Mouse (Mus musculus): ENCODE results near the gene Capn15. TPM values are rescaled to one million over a fixed set of nuclear protein-coding genes. Genes with fewer than 3 reads are reported as not detected.

Gene Capn15
- total and polyA plus RNA-seq, 3 experiments: 3.2 to 41.6 (median 17.3) TPM

DNA sequence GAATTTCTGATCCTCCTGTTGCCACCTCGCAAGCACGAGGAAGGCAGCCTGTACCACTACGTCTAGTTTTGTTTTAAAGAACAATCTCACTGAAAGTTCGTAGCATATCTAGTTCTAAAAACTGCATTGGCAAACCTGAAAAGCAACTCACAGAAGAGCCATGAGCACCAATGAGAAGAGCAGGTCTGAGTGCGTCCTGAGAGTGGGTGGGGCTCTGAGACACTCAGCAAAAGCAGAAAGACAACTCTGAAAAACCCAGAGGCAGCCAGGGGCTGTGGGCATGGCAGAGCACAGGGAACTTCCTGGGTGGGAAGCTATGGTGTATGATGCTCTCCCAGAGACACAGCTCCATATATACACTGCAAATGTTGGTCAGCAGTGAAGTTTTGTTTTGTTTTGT lies 37.6 kb upstream of the Capn15 start:
- peaks cover 6% of the 10 kb centered on the region; the same call in 1 of the 2 replicates for H3K4me1 ChIP-seq (ENCODE audit: insufficient read depth, low read depth, low read length)
- H3K36me3 ChIP-seq (replicated peaks): peaks cover 21% of the 10 kb centered on the region
- no peak overlapping the region for H3K4me3 ChIP-seq (ENCODE audit: low read depth, low read length)
- TF ChIP-seq POLR2AphosphoS5 (IDR thresholded peaks at IDR 0.05; ENCODE audit: insufficient replicate concordance, low read depth, low read length) (no peak), CTCF (IDR thresholded peaks at IDR 0.05; ENCODE audit: low read depth, low read length) (no peak), GATA1 (IDR thresholded peaks at IDR 0.05; ENCODE audit: borderline replicate concordance, low read length) (no peak), TAL1 (conservative IDR thresholded peaks at IDR 0.05; ENCODE audit: low read depth, low read length) (no peak), GATA2 (IDR thresholded peaks at IDR 0.05; ENCODE audit: borderline replicate concordance, low read depth, low read length) (no peak)
- DNase-seq (ENCODE audit: low spot score): no peak
- no peak for ATAC-seq (ENCODE audit: extremely low read depth, insufficient number of reproducible peaks, low FRiP score, poor library complexity, severe bottlenecking)
- no peaks in the 10 kb centered on the region for H3K9me3 ChIP-seq (replicated peaks)
- H3K27me3 ChIP-seq (ENCODE audit: insufficient read depth, low read length): no peaks in the 10 kb centered on the region

DNA sequence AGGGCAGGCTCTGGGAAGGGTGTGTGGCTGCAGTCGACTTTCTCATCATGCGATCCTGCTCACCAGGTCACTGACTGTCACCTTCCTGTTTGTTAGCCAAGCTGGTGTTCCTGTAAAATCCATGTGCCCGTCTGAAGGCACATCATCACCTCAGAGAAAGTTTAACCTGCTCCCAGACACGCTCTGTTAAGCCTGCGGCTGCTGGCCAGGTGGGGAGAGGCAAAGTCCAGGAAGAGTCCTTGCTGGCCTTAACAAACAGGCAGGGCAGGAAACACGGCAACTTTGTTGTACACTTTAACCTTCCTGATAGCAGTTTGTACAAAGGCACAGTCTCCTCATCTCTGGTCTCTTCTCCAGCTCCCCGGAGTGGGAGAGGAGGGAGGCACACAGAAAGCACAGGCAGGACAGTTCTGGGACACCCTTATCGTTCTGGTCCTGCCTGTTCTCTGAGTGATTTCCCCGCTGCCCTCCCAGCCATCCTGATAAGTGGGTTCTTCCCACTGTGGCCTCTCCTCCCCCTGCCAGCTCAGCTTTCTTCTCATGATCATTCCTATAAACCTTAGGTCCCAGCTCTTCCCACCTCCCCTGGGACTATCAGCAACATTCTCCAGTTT lies 36.2 kb upstream of the Capn15 start:
- peaks cover 6% of the 10 kb centered on the region; the same call in 1 of the 2 replicates for H3K4me1 ChIP-seq (ENCODE audit: insufficient read depth, low read depth, low read length)
- H3K9me3 ChIP-seq (replicated peaks): no peaks in the 10 kb centered on the region
- ATAC-seq (ENCODE audit: extremely low read depth, insufficient number of reproducible peaks, low FRiP score, poor library complexity, severe bottlenecking): no peak
- DNase-seq (ENCODE audit: low spot score): no peak
- no peaks in the 10 kb centered on the region for H3K27me3 ChIP-seq (ENCODE audit: insufficient read depth, low read length)
- H3K4me3 ChIP-seq (ENCODE audit: low read depth, low read length): no peak overlapping the region
- TF ChIP-seq TAL1 (conservative IDR thresholded peaks at IDR 0.05; ENCODE audit: low read depth, low read length) (no peak), CTCF (IDR thresholded peaks at IDR 0.05; ENCODE audit: low read depth, low read length) (no peak), GATA2 (IDR thresholded peaks at IDR 0.05; ENCODE audit: borderline replicate concordance, low read depth, low read length) (no peak), POLR2AphosphoS5 (IDR thresholded peaks at IDR 0.05; ENCODE audit: insufficient replicate concordance, low read depth, low read length) (no peak), GATA1 (IDR thresholded peaks at IDR 0.05; ENCODE audit: borderline replicate concordance, low read length) (no peak)
- H3K36me3 ChIP-seq (replicated peaks): peaks cover 19% of the 10 kb centered on the region

- H3K4me1 ChIP-seq (ENCODE audit: insufficient read depth, low read depth, low read length): peaks cover 6% of the 10 kb centered on the region; the same call in 1 of the 2 replicates
- no peaks in the 10 kb centered on the region for H3K27me3 ChIP-seq (ENCODE audit: insufficient read depth, low read length)
- H3K9me3 ChIP-seq (replicated peaks): no peaks in the 10 kb centered on the region
- ATAC-seq (ENCODE audit: extremely low read depth, insufficient number of reproducible peaks, low FRiP score, poor library complexity, severe bottlenecking): no peak
- peaks cover 17% of the 10 kb centered on the region for H3K36me3 ChIP-seq (replicated peaks)
- DNase-seq (ENCODE audit: low spot score): no peak
- no peak for TF ChIP-seq POLR2AphosphoS5 (IDR thresholded peaks at IDR 0.05; ENCODE audit: insufficient replicate concordance, low read depth, low read length)
- no peak for TF ChIP-seq CTCF (IDR thresholded peaks at IDR 0.05; ENCODE audit: low read depth, low read length)
- TF ChIP-seq TAL1 (conservative IDR thresholded peaks at IDR 0.05; ENCODE audit: low read depth, low read length): no peak
- TF ChIP-seq GATA1 (IDR thresholded peaks at IDR 0.05; ENCODE audit: borderline replicate concordance, low read length): no peak
- TF ChIP-seq GATA2 (IDR thresholded peaks at IDR 0.05; ENCODE audit: borderline replicate concordance, low read depth, low read length): no peak
- no peak overlapping the region for H3K4me3 ChIP-seq (ENCODE audit: low read depth, low read length)
Observed at GRCm38 (mm10) chr17:26020848-26021347, 35.3 kb upstream of the Capn15 start.

- Histone ChIP-seq H3K27me3 (ENCODE audit: insufficient read depth, low read length) (no peaks in the 10 kb centered on the region), H3K4me3 (ENCODE audit: low read depth, low read length) (no peak overlapping the region), H3K4me1 (ENCODE audit: insufficient read depth, low read depth, low read length) (peaks cover 6% of the 10 kb centered on the region; the same call in 1 of the 2 replicates), H3K36me3 (replicated peaks) (peaks cover 16% of the 10 kb centered on the region), H3K9me3 (replicated peaks) (no peaks in the 10 kb centered on the region)
- no peak for ATAC-seq (ENCODE audit: extremely low read depth, insufficient number of reproducible peaks, low FRiP score, poor library complexity, severe bottlenecking)
- no peak for TF ChIP-seq POLR2AphosphoS5 (IDR thresholded peaks at IDR 0.05; ENCODE audit: insufficient replicate concordance, low read depth, low read length)
- TF ChIP-seq CTCF (IDR thresholded peaks at IDR 0.05; ENCODE audit: low read depth, low read length): no peak
- TF ChIP-seq GATA1 (IDR thresholded peaks at IDR 0.05; ENCODE audit: borderline replicate concordance, low read length): no peak
- no peak for TF ChIP-seq TAL1 (conservative IDR thresholded peaks at IDR 0.05; ENCODE audit: low read depth, low read length)
- no peak for TF ChIP-seq GATA2 (IDR thresholded peaks at IDR 0.05; ENCODE audit: borderline replicate concordance, low read depth, low read length)
- DNase-seq (ENCODE audit: low spot score): no peak
Observed at GRCm38 (mm10) chr17:26018388-26018787, 32.8 kb upstream of the Capn15 start.

DNA sequence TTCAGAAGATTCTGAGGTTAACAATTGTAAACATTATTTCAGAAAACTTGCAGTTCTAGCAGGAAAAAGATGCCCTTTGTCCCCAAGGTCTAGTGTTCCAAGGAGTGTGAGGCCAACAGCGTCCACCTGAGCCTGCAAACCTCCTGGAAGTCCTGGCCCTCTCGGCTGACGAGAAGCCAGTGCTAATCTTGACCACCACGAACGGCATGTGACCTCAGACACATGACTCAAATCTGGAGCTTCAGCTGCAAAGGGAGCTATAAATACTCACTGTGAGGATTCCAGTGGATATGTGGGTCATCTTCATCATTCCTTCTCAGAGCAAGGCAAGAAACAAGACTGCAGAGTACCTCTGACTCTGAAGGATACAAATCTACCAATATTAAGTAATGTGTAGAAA lies 32.4 kb upstream of the Capn15 start:
- peaks cover 6% of the 10 kb centered on the region; the same call in 1 of the 2 replicates for H3K4me1 ChIP-seq (ENCODE audit: insufficient read depth, low read depth, low read length)
- TF ChIP-seq GATA1 (IDR thresholded peaks at IDR 0.05; ENCODE audit: borderline replicate concordance, low read length): no peak
- no peak for TF ChIP-seq POLR2AphosphoS5 (IDR thresholded peaks at IDR 0.05; ENCODE audit: insufficient replicate concordance, low read depth, low read length)
- TF ChIP-seq CTCF (IDR thresholded peaks at IDR 0.05; ENCODE audit: low read depth, low read length): no peak
- no peak for TF ChIP-seq GATA2 (IDR thresholded peaks at IDR 0.05; ENCODE audit: borderline replicate concordance, low read depth, low read length)
- no peak for TF ChIP-seq TAL1 (conservative IDR thresholded peaks at IDR 0.05; ENCODE audit: low read depth, low read length)

DNA sequence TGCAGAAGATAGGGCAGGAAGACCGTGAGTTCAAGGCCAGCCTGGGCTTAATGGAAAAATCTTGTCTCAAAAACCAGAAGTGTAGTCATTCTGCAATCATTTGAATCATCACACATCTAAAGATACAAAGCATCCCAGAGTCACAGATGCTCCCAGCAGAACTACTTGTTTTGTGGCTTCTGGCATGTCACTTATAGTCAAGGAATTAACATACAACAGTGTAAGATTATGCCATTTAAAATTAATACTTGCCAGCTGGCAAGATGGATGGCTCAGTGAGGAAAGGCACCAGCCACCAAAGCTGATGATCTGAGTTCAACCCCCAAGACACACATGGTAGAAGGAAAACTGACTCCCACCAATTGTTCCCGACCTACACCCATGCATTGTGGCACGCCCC lies 31.4 kb upstream of the Capn15 start:
- no peak for ATAC-seq (ENCODE audit: extremely low read depth, insufficient number of reproducible peaks, low FRiP score, poor library complexity, severe bottlenecking)
- no peak for TF ChIP-seq CTCF (IDR thresholded peaks at IDR 0.05; ENCODE audit: low read depth, low read length)
- no peak for TF ChIP-seq GATA2 (IDR thresholded peaks at IDR 0.05; ENCODE audit: borderline replicate concordance, low read depth, low read length)
- no peak for TF ChIP-seq GATA1 (IDR thresholded peaks at IDR 0.05; ENCODE audit: borderline replicate concordance, low read length)
- no peak for TF ChIP-seq POLR2AphosphoS5 (IDR thresholded peaks at IDR 0.05; ENCODE audit: insufficient replicate concordance, low read depth, low read length)
- TF ChIP-seq TAL1 (conservative IDR thresholded peaks at IDR 0.05; ENCODE audit: low read depth, low read length): no peak
- Histone ChIP-seq H3K4me3 (ENCODE audit: low read depth, low read length) (no peak overlapping the region), H3K9me3 (replicated peaks) (no peaks in the 10 kb centered on the region), H3K4me1 (ENCODE audit: insufficient read depth, low read depth, low read length) (peaks cover 9% of the 10 kb centered on the region), H3K27me3 (ENCODE audit: insufficient read depth, low read length) (no peaks in the 10 kb centered on the region), H3K36me3 (replicated peaks) (peaks cover 22% of the 10 kb centered on the region)
- DNase-seq (ENCODE audit: low spot score): no peak

More for the DNA sequence above, 32.4 kb upstream of the Capn15 start:
- ATAC-seq (ENCODE audit: extremely low read depth, insufficient number of reproducible peaks, low FRiP score, poor library complexity, severe bottlenecking) (no peak), DNase-seq (ENCODE audit: low spot score) (no peak)
- no peaks in the 10 kb centered on the region for H3K9me3 ChIP-seq (replicated peaks)
- no peaks in the 10 kb centered on the region for H3K27me3 ChIP-seq (ENCODE audit: insufficient read depth, low read length)
- H3K4me3 ChIP-seq (ENCODE audit: low read depth, low read length): no peak overlapping the region
- peaks cover 18% of the 10 kb centered on the region for H3K36me3 ChIP-seq (replicated peaks)

Data from G1E (cell line).